Mouse (Mus musculus) sigmoid colon, adult 10 weeks (tissue): ENCODE measurements around the gene Ube2n. TPM values are rescaled to one million over a fixed set of nuclear protein-coding genes. Genes with fewer than 3 reads are reported as not detected.

Source experiments
- polyA plus RNA-seq: library from polyadenylated mRNA; stranded (reverse); fragments of 350-450 nt; fragmentation: Illumina TruSeq; extraction: RNeasy Lipid Tissue Mini Kit (QIAGEN cat#74804); gene quantifications from one replicate; pipeline ENCODE4 v1.2.3, GENCODE M21; 2014; ENCODE audit warnings: low read depth, low replicate concordance

Gene Ube2n
- 640 TPM for polyA plus RNA-seq

DNA sequence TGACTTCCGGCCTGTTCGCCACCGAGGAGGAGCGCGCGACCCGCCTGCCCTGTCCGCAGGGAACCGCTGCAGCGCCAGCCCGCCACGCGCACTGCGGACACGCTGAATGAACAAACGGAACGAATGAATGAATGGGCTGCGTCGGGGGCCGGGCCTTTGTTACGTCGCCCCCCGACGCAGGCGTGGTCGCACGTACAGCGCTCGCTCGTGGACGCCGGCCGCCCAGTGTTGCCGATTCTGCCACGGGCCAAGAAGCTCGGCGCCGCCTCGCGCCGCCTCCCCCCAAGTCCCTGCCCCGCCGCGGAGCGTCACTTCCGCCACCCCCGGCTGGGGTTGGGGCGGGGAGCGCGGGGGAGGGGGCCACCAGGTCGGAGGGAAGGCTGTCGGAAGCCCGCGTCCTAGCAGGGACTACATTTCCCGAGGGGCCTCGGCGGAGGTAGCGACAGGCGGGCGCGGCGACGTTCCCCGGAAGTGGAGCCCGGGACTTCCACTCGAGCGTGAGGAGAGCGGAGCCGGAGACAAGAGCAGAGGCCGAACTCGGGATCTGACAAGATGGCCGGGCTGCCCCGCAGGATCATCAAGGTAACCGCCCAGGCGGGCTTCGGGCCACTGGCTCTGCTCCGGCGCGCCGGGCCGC is at the start of gene Ube2n:
Gene Ube2n (plus strand): TSS at position 490 of the 637 bp plus-strand sequence.

DNA sequence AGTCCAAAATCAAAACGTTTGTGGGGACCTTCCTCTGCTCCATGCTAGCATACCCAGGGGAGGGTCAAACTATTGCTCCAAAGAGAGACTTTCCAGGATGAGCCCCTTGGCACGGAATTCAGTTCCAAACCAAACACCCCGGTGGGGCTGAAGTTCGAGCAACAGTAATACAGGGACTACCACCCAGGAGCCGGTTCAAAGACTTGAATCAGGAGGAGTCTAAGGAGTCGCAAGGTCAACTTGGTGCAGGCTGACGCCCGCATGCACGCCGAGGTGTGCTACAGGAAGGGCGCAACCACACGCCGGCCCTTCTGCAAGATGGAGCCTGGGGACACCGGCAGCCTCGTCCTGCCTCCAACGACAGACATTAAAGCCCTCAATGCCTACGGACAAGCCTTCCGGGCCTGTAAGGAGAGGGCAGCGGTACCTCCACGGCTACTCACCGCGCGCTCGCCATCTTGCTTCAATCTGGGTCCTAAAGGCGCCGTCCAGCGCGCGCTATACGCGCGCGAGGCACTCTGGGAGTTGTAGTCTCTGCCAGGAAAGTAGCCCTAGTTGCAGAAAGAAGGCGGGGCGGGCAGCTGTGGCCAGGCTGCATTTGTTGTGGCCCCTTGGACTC is 13.4 kb upstream of the Ube2n start, which contains the start of gene Mrpl42:
Gene Mrpl42 (minus strand): TSS at position 478 of the 619 bp plus-strand sequence.

DNA sequence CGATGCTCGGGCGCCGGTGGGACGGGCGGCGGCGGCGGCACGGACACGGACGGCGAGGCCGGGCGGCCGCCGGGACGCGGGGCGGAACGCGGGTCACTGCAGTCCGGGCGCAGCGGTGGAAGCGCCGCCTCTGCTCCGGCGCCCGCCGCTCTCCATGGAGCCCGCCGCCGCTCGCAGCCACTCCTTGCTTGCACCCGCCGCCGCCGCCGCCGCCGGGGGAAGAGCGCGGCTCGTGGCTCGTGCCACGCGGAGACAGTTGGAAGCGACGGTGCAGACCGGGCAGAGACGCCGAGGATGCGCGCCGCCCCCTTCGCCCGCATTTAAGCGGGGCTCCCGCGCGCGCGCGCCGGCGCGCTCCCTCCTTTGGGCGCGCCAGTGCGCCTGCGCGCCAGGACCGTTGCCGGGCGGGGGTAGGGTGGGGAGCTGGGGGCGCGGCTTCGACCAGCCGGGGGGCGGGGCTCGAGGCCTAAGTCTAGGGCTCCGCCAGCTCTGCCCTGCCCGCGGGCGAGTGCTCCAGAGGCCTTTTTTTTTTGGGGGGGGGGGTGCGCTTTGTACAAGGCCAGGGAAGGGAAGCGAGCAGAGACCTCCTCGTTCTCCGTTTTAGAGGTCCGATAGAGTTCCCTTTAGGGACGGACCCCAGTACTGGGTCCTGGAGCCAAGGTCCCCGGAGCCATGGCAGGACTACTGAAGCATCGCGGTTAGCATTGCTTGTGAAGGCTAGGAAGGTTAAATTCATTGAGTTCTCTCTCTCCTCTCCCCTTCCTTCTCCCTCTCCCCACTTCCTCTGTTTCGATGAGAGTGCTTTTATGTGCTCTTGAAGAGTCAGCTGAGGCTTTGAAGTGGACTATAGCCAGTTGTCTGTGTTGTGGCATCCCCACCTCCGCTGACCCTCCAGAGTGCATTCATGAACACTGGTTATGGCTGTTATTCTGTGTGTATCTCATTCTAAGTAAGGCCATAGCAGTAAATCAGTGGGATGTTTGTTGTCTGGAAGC is 49.2 kb downstream of the Ube2n start, which contains the start of gene Nudt4:
Gene Nudt4 (minus strand): TSS at position 296 of the 995 bp plus-strand sequence.

Other genes starting within 250 kb of the Ube2n start
- 4.1 TPM for gene Cradd, start 191.0 kb upstream of the Ube2n start, polyA plus RNA-seq
- gene Socs2, start 98.0 kb upstream of the Ube2n start, polyA plus RNA-seq = 110 TPM
- gene Mrpl42, start 13.2 kb upstream of the Ube2n start, polyA plus RNA-seq = 212 TPM
- gene Nudt4, start 49.0 kb downstream of the Ube2n start, polyA plus RNA-seq = 1,232 TPM
- gene Anapc15-ps, start 158.3 kb downstream of the Ube2n start, polyA plus RNA-seq = not detected